Mouse (Mus musculus) liver, embryonic 18 days (tissue): Measurements from ENCODE around the gene Rsph10b. TPM values are rescaled to one million over a fixed set of nuclear protein-coding genes. Genes with fewer than 3 reads are reported as not detected.

ENCODE experiments used
- polyA plus RNA-seq: library from polyadenylated mRNA; depleted of rRNA; stranded (reverse); fragments of >200 nt; gene quantifications from 2 replicates; pipeline ENCODE4 v1.2.3, GENCODE M21; 2012; rRNA removed

Gene Rsph10b
- polyA plus RNA-seq: 0.24 and 0.32 TPM in 2 replicates

DNA sequence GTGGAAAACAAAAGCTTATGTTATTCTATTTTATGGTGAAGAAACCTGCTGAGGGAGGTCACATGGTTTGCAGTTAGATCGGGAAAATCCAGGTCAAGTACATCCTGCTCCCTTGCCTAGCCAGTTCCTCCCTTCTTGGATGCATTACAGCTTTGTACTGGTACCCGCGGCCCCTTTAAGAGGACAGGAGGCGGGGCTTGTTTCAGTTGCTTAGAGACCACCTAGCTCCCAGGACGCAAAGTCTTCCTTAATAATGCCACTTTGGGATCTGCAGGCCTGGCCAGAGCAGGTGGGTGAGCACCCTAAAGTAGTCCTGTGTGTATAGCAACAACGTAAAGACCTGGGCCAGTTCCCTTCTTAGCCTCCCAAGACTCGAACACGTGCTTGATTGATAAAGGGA is at the start of gene Rsph10b:
TSS of gene Rsph10b (plus strand) at position 205 of the 400 bp plus-strand sequence.

DNA sequence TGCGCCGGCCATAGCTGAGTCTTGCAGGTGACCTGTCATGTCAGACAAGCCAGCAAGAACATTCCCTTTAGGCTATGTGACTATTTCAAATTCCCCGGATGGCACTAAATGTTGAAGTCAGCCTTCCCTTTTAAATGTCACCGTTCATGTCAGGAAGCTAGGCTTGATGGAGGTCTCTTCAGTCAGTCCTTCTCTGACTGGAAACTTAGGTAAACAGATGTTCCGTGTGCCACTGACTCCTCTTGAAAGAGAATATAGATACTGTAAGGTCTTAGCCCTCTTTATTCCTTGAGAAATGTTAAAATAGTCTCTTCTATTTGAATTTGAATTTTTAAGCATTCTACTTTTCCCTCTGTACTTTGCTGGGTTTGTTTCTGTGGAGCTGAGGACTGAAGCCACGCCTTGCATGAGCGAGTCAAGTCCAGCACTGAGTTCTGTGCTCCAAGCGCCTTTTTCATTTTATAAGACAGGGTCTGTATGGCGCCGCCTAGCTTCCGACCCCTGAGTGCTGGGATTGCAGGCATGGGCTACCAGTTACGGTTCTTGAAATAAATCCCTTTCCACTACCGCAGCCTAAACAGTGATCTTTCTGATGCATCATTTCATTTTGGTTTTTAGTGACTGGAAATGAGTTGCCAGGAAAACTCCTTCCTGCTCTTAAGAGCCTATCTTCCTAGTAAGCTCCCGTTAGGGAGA is 35.1 kb upstream of the Rsph10b start, which contains the start of gene Ankrd61:
TSS of gene Ankrd61 (minus strand) at position 51 of the 696 bp plus-strand sequence.

DNA sequence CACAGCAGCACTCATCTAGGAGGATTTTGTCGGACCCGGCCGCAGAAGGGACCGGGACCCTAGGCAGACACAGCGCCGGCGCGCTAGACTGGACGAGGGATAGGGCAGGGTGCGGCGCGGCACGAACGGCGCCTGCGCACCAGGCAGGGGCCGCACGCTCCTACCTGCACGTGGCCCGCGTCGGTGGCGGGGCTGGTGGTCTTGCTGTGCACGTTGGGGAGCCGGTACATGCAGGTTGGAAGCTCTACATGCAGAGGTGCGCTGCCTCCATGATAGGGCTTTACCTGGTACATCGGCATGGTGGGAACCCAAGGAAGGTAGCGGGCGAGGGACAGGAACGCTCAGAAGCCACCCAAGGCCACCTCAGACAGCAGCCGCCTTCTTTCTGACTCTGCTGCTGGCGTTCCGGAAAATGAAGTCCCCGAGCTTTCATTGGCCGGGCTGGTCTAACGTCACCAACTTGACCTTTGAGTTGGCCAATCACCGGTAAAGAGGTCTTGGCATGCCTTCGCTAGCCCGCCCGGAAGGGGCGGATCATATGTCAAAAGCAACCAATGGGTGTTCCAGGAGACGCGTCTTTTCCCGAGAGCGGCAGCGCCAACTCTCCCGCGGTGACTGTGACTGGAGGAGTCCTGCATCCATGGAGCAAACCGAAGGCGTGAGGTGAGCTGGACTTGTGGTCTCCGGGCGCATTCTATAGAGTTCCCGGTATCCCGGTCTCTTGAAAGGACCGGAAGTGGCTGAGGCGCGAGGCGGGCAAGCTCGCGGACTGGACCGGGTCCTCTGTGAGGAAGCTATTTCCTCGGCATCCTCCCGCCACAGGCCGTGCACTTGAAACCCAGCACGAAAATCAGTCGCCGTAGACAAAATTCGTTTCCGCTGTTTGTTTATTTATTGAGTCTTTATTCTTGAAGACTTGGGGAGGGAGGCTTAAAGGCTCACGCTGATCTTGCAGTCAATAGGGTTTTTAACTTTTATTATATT is 23.1 kb upstream of the Rsph10b start, which contains the start of the genes Aimp2 and Pms2:
TSS of gene Aimp2 (minus strand) at position 431 of the 984 bp plus-strand sequence.
TSS of gene Pms2 (plus strand) at position 548 of the 984 bp plus-strand sequence.

DNA sequence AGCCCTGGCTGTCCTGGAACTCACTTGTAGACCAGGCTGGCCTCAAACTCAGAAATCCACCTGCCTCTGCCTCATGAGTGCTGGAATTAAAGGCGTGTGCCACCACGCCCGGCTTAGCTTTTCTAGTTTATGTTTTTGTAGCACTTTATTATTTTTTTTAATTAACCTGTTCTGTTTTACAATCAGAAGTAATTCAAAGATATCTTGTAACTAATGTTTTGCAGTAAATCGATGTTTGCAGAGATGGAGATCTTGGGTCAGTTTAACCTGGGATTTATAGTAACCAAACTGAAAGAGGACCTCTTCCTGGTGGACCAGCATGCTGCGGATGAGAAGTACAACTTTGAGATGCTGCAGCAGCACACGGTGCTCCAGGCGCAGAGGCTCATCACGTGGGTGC is 5.0 kb upstream of the Rsph10b start, which contains the start of gene Gm42421:
TSS of gene Gm42421 (plus strand) at position 301 of the 400 bp plus-strand sequence.

DNA sequence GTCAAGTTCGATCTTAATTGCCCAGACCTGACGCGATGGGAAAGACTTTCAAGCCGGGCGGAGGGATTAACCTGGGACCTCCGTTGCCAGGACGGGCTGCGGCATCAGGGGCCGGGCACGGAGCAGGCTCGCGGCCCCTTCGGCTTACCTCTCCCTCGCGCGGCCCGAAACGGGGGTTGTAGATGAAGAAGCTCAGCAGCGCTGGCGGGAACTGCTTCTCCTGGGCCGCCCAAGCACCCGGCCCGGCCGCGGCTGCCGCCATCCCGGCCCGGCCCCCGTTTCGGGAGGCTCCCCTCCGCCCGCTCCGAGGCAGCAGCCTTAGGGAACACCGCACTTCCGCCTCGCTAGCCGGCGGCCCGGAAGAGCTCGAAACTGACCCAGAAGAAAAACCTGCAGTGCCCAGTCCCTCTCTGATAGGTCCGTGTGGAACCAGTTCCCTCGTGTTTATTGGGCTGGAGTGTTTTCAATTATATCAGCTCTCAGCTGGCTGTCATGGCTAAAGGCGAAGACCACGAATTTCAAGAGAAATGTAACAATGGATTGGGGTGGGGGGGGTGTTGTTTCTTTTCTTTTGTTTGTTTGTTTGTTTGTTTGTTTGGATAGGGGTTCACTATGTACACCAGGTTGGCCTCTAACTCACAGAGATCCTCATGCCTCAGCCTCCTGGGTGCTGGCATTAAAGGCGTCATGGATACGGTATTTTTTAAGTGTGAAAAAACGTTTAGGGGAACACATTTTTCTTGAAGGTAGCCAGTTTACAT is 81.9 kb downstream of the Rsph10b start, which contains the start of gene Ccz1:
TSS of gene Ccz1 (minus strand) at position 327 of the 761 bp plus-strand sequence.

DNA sequence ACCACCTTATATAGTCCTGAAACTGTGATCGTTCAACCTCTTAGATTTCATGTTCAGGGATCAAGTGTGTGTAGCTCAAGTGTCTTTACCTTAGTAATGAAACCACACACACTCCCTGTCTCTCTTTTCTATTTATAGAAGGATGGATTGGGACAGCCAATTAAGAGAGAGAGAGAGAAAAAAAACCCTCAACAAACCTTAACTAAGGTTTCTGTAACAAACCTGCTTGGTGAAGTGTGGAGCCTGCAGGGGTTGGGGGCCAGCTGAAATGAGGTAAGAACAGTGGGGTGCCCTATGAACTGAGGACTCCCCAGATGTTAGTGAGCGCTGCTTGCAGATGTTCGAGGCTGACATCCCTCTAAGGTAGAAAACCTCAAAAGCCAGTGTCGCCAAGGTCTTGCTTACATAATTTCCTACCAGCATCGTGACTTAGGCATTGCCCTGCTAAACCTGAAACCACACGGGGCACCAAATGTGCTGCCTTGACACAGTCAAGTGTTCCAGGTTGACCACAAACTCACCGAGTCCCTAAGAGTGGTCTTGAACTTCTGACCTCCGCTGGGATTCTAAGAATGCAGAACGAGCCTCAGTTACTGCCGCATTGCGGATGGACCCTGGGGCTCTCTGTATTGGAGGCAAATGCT is 93.9 kb downstream of the Rsph10b start, which contains the start of gene Ocm:
TSS of gene Ocm (minus strand) at position 51 of the 644 bp plus-strand sequence.

Other genes with a start within 250 kb of the Rsph10b start
- 1.5 and 1.6 TPM in 2 replicates for gene Usp42, start 200.8 kb upstream of the Rsph10b start, polyA plus RNA-seq
- 25.5 and 25.9 TPM in 2 replicates for gene Eif2ak1, start 115.2 kb upstream of the Rsph10b start, polyA plus RNA-seq
- gene Ankrd61, start 35.4 kb upstream of the Rsph10b start, polyA plus RNA-seq: 0.03 TPM in 1 of 2 replicates, not detected in the other
- 25.6 and 27.3 TPM in 2 replicates for gene Aimp2, start 23.2 kb upstream of the Rsph10b start, polyA plus RNA-seq
- 3.8 and 3.9 TPM in 2 replicates for gene Pms2, start 23.1 kb upstream of the Rsph10b start, polyA plus RNA-seq
- gene Gm42421, start 4.9 kb upstream of the Rsph10b start, polyA plus RNA-seq: 0.25 and 0.58 TPM in 2 replicates
- gene Ccz1, start 81.8 kb downstream of the Rsph10b start, polyA plus RNA-seq: 16.8 and 17.8 TPM in 2 replicates
- gene Ocm, start 93.6 kb downstream of the Rsph10b start, polyA plus RNA-seq: not detected in 2 replicates
- 2.0 and 2.4 TPM in 2 replicates for gene Lmtk2, start 167.4 kb downstream of the Rsph10b start, polyA plus RNA-seq